Mouse (Mus musculus): ENCODE measurements around the gene Ate1.
"Not testable (repeated sequence)": the region's sequence is repeated elsewhere in the genome, so short reads cannot be mapped to it uniquely, and the experiment has no call there.

The Ate1 gene

GRCm38 (mm10) chr7:130520049-130520425, at the start of gene Ate1:
Gene Ate1 (minus strand): TSS chr7:130520369.
- ATAC-seq (ENCODE audit: low TSS enrichment), result peak; percentile 35

- ATAC-seq (ENCODE audit: low TSS enrichment), result no peak
Observed at GRCm38 (mm10) chr7:130568783-130569436, 48.7 kb upstream of the Ate1 start.

GRCm38 (mm10) chr7:130564596-130564995, 44.4 kb upstream of the Ate1 start:
- ATAC-seq (ENCODE audit: low TSS enrichment), result peak; percentile 47; the same call in 1 of the 2 replicates

GRCm38 (mm10) chr7:130563880-130564279, 43.7 kb upstream of the Ate1 start:
- ATAC-seq (ENCODE audit: low TSS enrichment), result no peak

GRCm38 (mm10) chr7:130563276-130563675, 43.1 kb upstream of the Ate1 start:
- no peak for ATAC-seq (ENCODE audit: low TSS enrichment)

GRCm38 (mm10) chr7:130560933-130561332, 40.8 kb upstream of the Ate1 start:
- ATAC-seq (ENCODE audit: low TSS enrichment), result no peak

- ATAC-seq (ENCODE audit: low TSS enrichment), result no peak
Observed at GRCm38 (mm10) chr7:130558592-130558991, 38.4 kb upstream of the Ate1 start.

- no peak for ATAC-seq (ENCODE audit: low TSS enrichment)
Observed at GRCm38 (mm10) chr7:130555597-130555996, 35.4 kb upstream of the Ate1 start.

GRCm38 (mm10) chr7:130553321-130553720, 33.2 kb upstream of the Ate1 start:
- ATAC-seq (ENCODE audit: low TSS enrichment), result no peak

- no peak for ATAC-seq (ENCODE audit: low TSS enrichment)
Observed at GRCm38 (mm10) chr7:130552780-130553179, 32.6 kb upstream of the Ate1 start.

- ATAC-seq (ENCODE audit: low TSS enrichment), result no peak
Observed at GRCm38 (mm10) chr7:130547635-130548175, 27.5 kb upstream of the Ate1 start.

GRCm38 (mm10) chr7:130546791-130547484, 26.8 kb upstream of the Ate1 start:
- ATAC-seq (ENCODE audit: low TSS enrichment), result peak; percentile 96

GRCm38 (mm10) chr7:130546421-130546790, 26.2 kb upstream of the Ate1 start:
- no peak for ATAC-seq (ENCODE audit: low TSS enrichment)

GRCm38 (mm10) chr7:130545893-130546292, 25.7 kb upstream of the Ate1 start:
- ATAC-seq (ENCODE audit: low TSS enrichment), result no peak

GRCm38 (mm10) chr7:130545401-130545800, 25.2 kb upstream of the Ate1 start:
- ATAC-seq (ENCODE audit: low TSS enrichment), result no peak

GRCm38 (mm10) chr7:130543181-130543580, 23.0 kb upstream of the Ate1 start:
- no peak for ATAC-seq (ENCODE audit: low TSS enrichment)

- no peak for ATAC-seq (ENCODE audit: low TSS enrichment)
Observed at GRCm38 (mm10) chr7:130540176-130540575, 20.0 kb upstream of the Ate1 start.

- no peak for ATAC-seq (ENCODE audit: low TSS enrichment)
Observed at GRCm38 (mm10) chr7:130537068-130537467, 16.9 kb upstream of the Ate1 start.

GRCm38 (mm10) chr7:130535174-130535573, 15.0 kb upstream of the Ate1 start:
- ATAC-seq (ENCODE audit: low TSS enrichment), result no peak

- ATAC-seq (ENCODE audit: low TSS enrichment), result peak; percentile 94
Observed at GRCm38 (mm10) chr7:130533316-130534260, 13.4 kb upstream of the Ate1 start.

GRCm38 (mm10) chr7:130531138-130531537, 11.0 kb upstream of the Ate1 start:
- ATAC-seq (ENCODE audit: low TSS enrichment), result not testable (repeated sequence)

GRCm38 (mm10) chr7:130527306-130527705, 7.1 kb upstream of the Ate1 start:
- no peak for ATAC-seq (ENCODE audit: low TSS enrichment)
